In genomic region chr11:5015720-5016119, GRCm38 (mm10) we compare ENCODE assay signal across 9 mouse cellular contexts. TPM values are rescaled to one million over a fixed set of nuclear protein-coding genes. Genes with fewer than 3 reads are reported as not detected.
A peak's percentile ranks its signal among the peaks of the same experiment; 100 is the strongest.
DNase-seq lines count a peak whose midpoint lies in the region; ATAC-seq and TF ChIP-seq lines count a peak whose summit lies in the region.
"Had no signal": no experiment of that assay in that cellular context is flagged by ENCODE, and none has a peak within 500 bp of the region (broad histone marks: within the 10 kb centered on the region; RNA-seq: fewer than 3 reads in every experiment).

No protein-coding gene starts in this region.

- peaks cover 20% of the 10 kb centered on the region for H3K36me3 ChIP-seq in heart, embryonic 11.5 days (ENCODE audit: control insufficient read depth, insufficient read depth, low read length)
- H3K36me3 ChIP-seq in embryonic facial prominence, embryonic 10.5 days (replicated peaks): peaks cover 86% of the 10 kb centered on the region
- H3K36me3 ChIP-seq in stomach, postnatal 0 days (ENCODE audit: control insufficient read depth, insufficient read depth, low read length): peaks cover 19% of the 10 kb centered on the region

- H3K9me3 ChIP-seq in heart, embryonic 11.5 days (replicated peaks; ENCODE audit: control insufficient read depth, low read length): no peaks in the 10 kb centered on the region
- H3K9me3 ChIP-seq in embryonic facial prominence, embryonic 10.5 days: no peaks in the 10 kb centered on the region
- no peaks in the 10 kb centered on the region for H3K9me3 ChIP-seq in stomach, postnatal 0 days (ENCODE audit: control insufficient read depth, low read length)
- H3K9me3 ChIP-seq: liver, embryonic 15.5 days had no signal

- intact Hi-C loops in heart, postnatal 25 days (cut with DNase I): loop anchor here (1.0 kb wide), 1 partner anchor 50 kb away; the partner anchor contains the start of gene Gas2l1

- H3K4me2 ChIP-seq in heart, embryonic 11.5 days: no peak overlapping the region
- H3K4me2 ChIP-seq in stomach, postnatal 0 days (replicated peaks; ENCODE audit: low read depth): no peak overlapping the region
- H3K4me2 ChIP-seq: liver, embryonic 15.5 days had no signal

- 51% methylated on average over 2 of the region's 2 CpGs for WGBS in heart, embryonic 11.5 days (ENCODE audit: insufficient replicate concordance)
- WGBS in embryonic facial prominence, embryonic 10.5 days: 72% methylated on average over 2 of the region's 2 CpGs
- WGBS in stomach, postnatal 0 days: 56% methylated on average over 2 of the region's 2 CpGs

- no peaks in the 10 kb centered on the region for H3K27me3 ChIP-seq in heart, embryonic 11.5 days (ENCODE audit: control insufficient read depth, insufficient read depth, low read length)
- no peaks in the 10 kb centered on the region for H3K27me3 ChIP-seq in embryonic facial prominence, embryonic 10.5 days (replicated peaks; ENCODE audit: low read depth, poor library complexity, severe bottlenecking)
- H3K27me3 ChIP-seq in stomach, postnatal 0 days (ENCODE audit: control insufficient read depth, insufficient read depth, low read length): no peaks in the 10 kb centered on the region
- H3K27me3 ChIP-seq: liver, embryonic 15.5 days had no signal

- no peaks in the 10 kb centered on the region for H3K4me1 ChIP-seq in heart, embryonic 11.5 days (ENCODE audit: control insufficient read depth, insufficient read depth, low read length)
- no peaks in the 10 kb centered on the region for H3K4me1 ChIP-seq in embryonic facial prominence, embryonic 10.5 days
- no peaks in the 10 kb centered on the region for H3K4me1 ChIP-seq in stomach, postnatal 0 days (replicated peaks; ENCODE audit: control insufficient read depth, insufficient read depth)

- no peak overlapping the region for H3K27ac ChIP-seq in heart, embryonic 11.5 days (ENCODE audit: low read depth, low read length)
- no peak overlapping the region for H3K27ac ChIP-seq in embryonic facial prominence, embryonic 10.5 days (replicated peaks)
- H3K27ac ChIP-seq in stomach, postnatal 0 days (replicated peaks): no peak overlapping the region
- H3K27ac ChIP-seq: liver, embryonic 15.5 days had no signal

- TF ChIP-seq EP300 in stomach, postnatal 0 days (optimal IDR thresholded peaks at IDR 0.05): no peak

- TF ChIP-seq CTCF in stomach, postnatal 0 days (IDR thresholded peaks at IDR 0.05; ENCODE audit: low read depth): peak; percentile 81

- peak; percentile 82 to 83 for DNase-seq in heart, adult 18-20 months
- peak; percentile 84 for DNase-seq in adrenal gland, adult 2 months
- peak; percentile 24 for DNase-seq in embryonic facial prominence, embryonic 10.5 days (ENCODE audit: low spot score)
- DNase-seq in heart, postnatal 25 days (ENCODE audit: low spot score): peak; percentile 44
- DNase-seq in layer of hippocampus, postnatal 10 days (ENCODE audit: low spot score in 2 of 2): peak; percentile 81 to 85
- DNase-seq in lung, postnatal 36 days: peak; percentile 88
- peak; percentile 62 for DNase-seq in stomach, postnatal 0 days (ENCODE audit: low spot score)

- no peak overlapping the region for H3K9ac ChIP-seq in heart, embryonic 11.5 days (ENCODE audit: low read depth, low read length)
- no peak overlapping the region for H3K9ac ChIP-seq in stomach, postnatal 0 days (ENCODE audit: low read length)
- H3K9ac ChIP-seq: liver, embryonic 15.5 days had no signal

- H3K4me3 ChIP-seq in heart, embryonic 11.5 days (ENCODE audit: low read depth, low read length): no peak overlapping the region
- H3K4me3 ChIP-seq in embryonic facial prominence, embryonic 10.5 days: no peak overlapping the region
- H3K4me3 ChIP-seq in stomach, postnatal 0 days (ENCODE audit: low read depth, low read length): no peak overlapping the region
- H3K4me3 ChIP-seq: liver, embryonic 15.5 days had no signal

- no peak for ATAC-seq in heart, embryonic 11.5 days (replicated peaks; ENCODE audit: insufficient number of reproducible peaks, low FRiP score, low TSS enrichment)
- peak; percentile 62 for ATAC-seq in stomach, postnatal 0 days (ENCODE audit: low FRiP score, low TSS enrichment)

RNA-seq across cellular contexts. Expression of gene Ap1b1, which starts 29.1 kb away (rescaled TPM):
- total RNA-seq in heart, adult 18-20 months (2021): 10 to 100 TPM; 49.7 to 58.1 TPM
- 47.6 and 57.9 TPM in 2 replicates for polyA plus RNA-seq in heart, embryonic 11.5 days (2014; fragmentation: Nextera tagmentation; extraction: Ambion mirVana)
- 10 to 100 TPM; 59.0 to 78.0 TPM for total RNA-seq in adrenal gland, adult 2 months (2021)
- 68.2 and 111 TPM in 2 replicates for polyA plus RNA-seq in adrenal gland, adult 2 months (2012; rRNA removed)
- 58.6 and 60.2 TPM in 2 replicates for polyA plus RNA-seq in embryonic facial prominence, embryonic 10.5 days (2016; fragmentation: Nextera tagmentation; extraction: Ambion mirVana)
- 10 to 100 TPM; 53.1 to 58.1 TPM for total RNA-seq in heart, postnatal 25 days (2021)
- 100 to 1,000 TPM; 116 to 130 TPM for total RNA-seq in layer of hippocampus, postnatal 10 days (2021)
- 41.8 and 43.3 TPM in 2 replicates for polyA plus RNA-seq in stomach, postnatal 0 days (2015; fragmentation: Nextera tagmentation; extraction: Ambion mirVana)

RNA-seq across cellular contexts. Expression of gene Rasl10a, which starts 42.2 kb away (rescaled TPM):
- total RNA-seq in heart, adult 18-20 months (2021): 1 to 10 TPM; 3.8 to 5.6 TPM
- polyA plus RNA-seq in heart, embryonic 11.5 days (2014; fragmentation: Nextera tagmentation; extraction: Ambion mirVana): 0.92 and 1.1 TPM in 2 replicates
- total RNA-seq in adrenal gland, adult 2 months (2021): under 1 TPM; 0.35 to 0.52 TPM
- polyA plus RNA-seq in adrenal gland, adult 2 months (2012; rRNA removed): 2.2 and 2.6 TPM in 2 replicates
- polyA plus RNA-seq in embryonic facial prominence, embryonic 10.5 days (2016; fragmentation: Nextera tagmentation; extraction: Ambion mirVana): 0.54 and 0.56 TPM in 2 replicates
- total RNA-seq in heart, postnatal 25 days (2021): 1 to 10 TPM; 2.4 to 5.3 TPM
- 10 to 100 TPM; 35.7 to 39.8 TPM for total RNA-seq in layer of hippocampus, postnatal 10 days (2021)
- polyA plus RNA-seq in stomach, postnatal 0 days (2015; fragmentation: Nextera tagmentation; extraction: Ambion mirVana): 1.6 and 1.9 TPM in 2 replicates

RNA-seq across cellular contexts. Expression of gene Gas2l1, which starts 49.4 kb away (rescaled TPM):
- total RNA-seq in heart, adult 18-20 months (2021): 10 to 100 TPM; 16.1 to 17.6 TPM
- 23.2 and 26.3 TPM in 2 replicates for polyA plus RNA-seq in heart, embryonic 11.5 days (2014; fragmentation: Nextera tagmentation; extraction: Ambion mirVana)
- total RNA-seq in adrenal gland, adult 2 months (2021): 10 to 100 TPM; 42.6 to 58.4 TPM
- polyA plus RNA-seq in adrenal gland, adult 2 months (2012; rRNA removed): 108 and 131 TPM in 2 replicates
- 25.3 and 25.7 TPM in 2 replicates for polyA plus RNA-seq in embryonic facial prominence, embryonic 10.5 days (2016; fragmentation: Nextera tagmentation; extraction: Ambion mirVana)
- 10 to 100 TPM; 19.0 to 21.2 TPM for total RNA-seq in heart, postnatal 25 days (2021)
- total RNA-seq in layer of hippocampus, postnatal 10 days (2021): 10 to 100 TPM; 50.2 to 54.7 TPM
- 21.4 and 24.8 TPM in 2 replicates for polyA plus RNA-seq in stomach, postnatal 0 days (2015; fragmentation: Nextera tagmentation; extraction: Ambion mirVana)

Comparison
In these comparisons a context has a peak if more than half of its experiments do, and no peak if none do; other contexts are left out.
1. DNase-seq: peak in every context shown above with its lines; median percentile 88 in lung, postnatal 36 days; 84 in adrenal gland, adult 2 months; 83 in layer of hippocampus, postnatal 10 days; 82 in heart, adult 18-20 months; 62 in stomach, postnatal 0 days; 44 in heart, postnatal 25 days; 24 in embryonic facial prominence, embryonic 10.5 days.
2. RNA of gene Rasl10a, which starts 42.2 kb away (total RNA-seq): 35.7 to 39.8 TPM in layer of hippocampus, postnatal 10 days; 3.8 to 5.6 TPM in heart, adult 18-20 months, 2.4 to 5.3 TPM in heart, postnatal 25 days and 0.35 to 0.52 TPM in adrenal gland, adult 2 months; every median in the first group is over 4 times any median in the second.